Mouse (Mus musculus): ENCODE data around the gene Trak1. TPM values are rescaled to one million over a fixed set of nuclear protein-coding genes. Genes with fewer than 3 reads are reported as not detected.

Trak1 gene
- total RNA-seq, 1 experiment: 18.9 TPM

DNA sequence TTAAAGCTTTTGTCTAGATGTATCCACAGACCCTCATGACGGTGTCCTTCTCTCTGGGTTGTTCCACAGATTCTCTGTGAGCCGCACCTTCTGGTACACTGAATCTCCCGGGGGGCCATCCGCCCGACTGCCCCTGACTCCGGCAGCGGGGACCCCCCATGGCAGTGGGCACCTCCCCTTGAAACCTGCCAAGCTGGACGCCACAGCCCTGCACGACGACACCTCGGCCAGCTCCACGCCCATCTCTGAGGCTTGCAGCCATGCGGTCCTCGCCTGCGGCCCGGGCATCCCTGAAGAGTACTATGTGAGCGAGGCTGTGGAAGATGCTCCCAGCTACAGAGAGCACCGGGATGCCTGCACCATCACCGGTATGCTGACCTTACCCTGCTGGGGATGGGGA is 66.6 kb downstream of the Trak1 start:
- TF ChIP-seq ZNF384 (IDR thresholded peaks at IDR 0.05; ENCODE audit: low read depth, low read length) (no peak), ZC3H11A (IDR thresholded peaks at IDR 0.05; ENCODE audit: borderline replicate concordance, low read depth, low read length) (no peak), HCFC1 (IDR thresholded peaks at IDR 0.05; ENCODE audit: borderline replicate concordance, insufficient read depth, low read length) (no peak), CHD2 (IDR thresholded peaks at IDR 0.05; ENCODE audit: low read depth, low read length) (no peak), MAFK (IDR thresholded peaks at IDR 0.05; ENCODE audit: insufficient read depth, low read depth, low read length) (no peak)
- Histone ChIP-seq H3K9ac (ENCODE audit: insufficient read depth, low read depth, low read length, poor library complexity, severe bottlenecking) (no peak overlapping the region), H3K9me3 (ENCODE audit: control insufficient read depth, insufficient read depth, low read depth, low read length) (no peaks in the 10 kb centered on the region), H3K27ac (ENCODE audit: insufficient read depth, low read depth, low read length, poor library complexity, severe bottlenecking) (no peak overlapping the region), H3K4me3 (ENCODE audit: insufficient read depth in 1 of 2, low read depth in 1 of 2, low read length in 2 of 2, poor library complexity in 1 of 2, severe bottlenecking in 1 of 2) (no peak overlapping the region), H3K36me3 (ENCODE audit: control insufficient read depth, insufficient read depth, low read length, poor library complexity, severe bottlenecking) (peaks cover 8% of the 10 kb centered on the region; the same call in 1 of the 2 replicates), H3K4me1 (ENCODE audit: control insufficient read depth in 2 of 2, insufficient read depth in 2 of 2, low read length in 2 of 2, poor library complexity in 1 of 2) (peaks cover 1 to 22% of the 10 kb centered on the region in 2 experiments; a peak in 2 of 4 replicates)
- in situ Hi-C loops (cut with MboI; ENCODE audit: low sequenced_read_pairs in 2 of 2, unreplicated experiment in 2 of 2): no loop called here
- DNase-seq (ENCODE audit: low read depth, low spot score): no peak

DNA sequence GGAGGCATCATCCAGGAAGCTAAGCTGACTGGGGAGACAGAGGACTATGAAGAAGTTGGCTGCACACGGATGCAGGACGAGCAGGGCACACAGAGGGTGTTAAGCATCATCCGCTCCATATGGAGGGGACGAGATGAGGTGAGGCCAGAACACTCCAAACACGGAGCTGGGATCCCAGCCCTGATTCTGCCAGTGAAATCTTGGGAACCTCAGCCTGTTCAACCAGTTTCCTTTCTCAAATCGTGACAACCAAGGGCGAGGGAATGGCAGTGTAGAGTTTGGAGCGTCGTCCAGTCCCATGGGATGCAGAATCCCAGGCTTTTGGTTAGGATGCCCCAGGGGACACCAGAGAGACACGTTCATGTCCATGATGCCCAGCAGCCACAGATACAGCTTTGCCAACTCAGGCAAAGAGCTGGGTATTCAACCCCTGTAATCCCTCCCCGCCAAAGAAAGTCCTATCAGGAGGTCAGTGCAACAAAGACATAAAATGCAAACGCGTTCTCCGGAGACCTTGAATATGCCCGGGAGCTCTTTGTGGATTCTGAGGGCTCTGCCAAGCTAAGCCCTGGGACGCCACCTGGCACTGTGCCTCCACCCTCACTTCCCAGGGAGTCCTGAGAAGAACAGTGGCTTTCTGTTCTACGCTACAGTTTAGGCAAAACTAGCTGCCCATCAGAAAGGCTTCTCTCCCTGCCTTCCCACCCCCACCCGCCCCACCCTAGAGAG is 69.0 kb downstream of the Trak1 start:
- Histone ChIP-seq H3K36me3 (ENCODE audit: control insufficient read depth, insufficient read depth, low read length, poor library complexity, severe bottlenecking) (peaks cover 13% of the 10 kb centered on the region; the same call in 1 of the 2 replicates), H3K4me1 (ENCODE audit: control insufficient read depth in 2 of 2, insufficient read depth in 2 of 2, low read length in 2 of 2, poor library complexity in 1 of 2) (peaks cover 1 to 15% of the 10 kb centered on the region in 2 experiments; a peak in 2 of 4 replicates), H3K9ac (ENCODE audit: insufficient read depth, low read depth, low read length, poor library complexity, severe bottlenecking) (no peak overlapping the region), H3K27ac (ENCODE audit: insufficient read depth, low read depth, low read length, poor library complexity, severe bottlenecking) (no peak overlapping the region), H3K4me3 (ENCODE audit: insufficient read depth in 1 of 2, low read depth in 1 of 2, low read length in 2 of 2, poor library complexity in 1 of 2, severe bottlenecking in 1 of 2) (no peak overlapping the region), H3K9me3 (ENCODE audit: control insufficient read depth, insufficient read depth, low read depth, low read length) (no peaks in the 10 kb centered on the region)
- no peak for DNase-seq (ENCODE audit: low read depth, low spot score)
- in situ Hi-C loops (cut with MboI; ENCODE audit: low sequenced_read_pairs in 2 of 2, unreplicated experiment in 2 of 2): no loop called here
- TF ChIP-seq CHD2 (IDR thresholded peaks at IDR 0.05; ENCODE audit: low read depth, low read length) (no peak), HCFC1 (IDR thresholded peaks at IDR 0.05; ENCODE audit: borderline replicate concordance, insufficient read depth, low read length) (no peak), ZC3H11A (IDR thresholded peaks at IDR 0.05; ENCODE audit: borderline replicate concordance, low read depth, low read length) (no peak), ZNF384 (IDR thresholded peaks at IDR 0.05; ENCODE audit: low read depth, low read length) (no peak), MAFK (IDR thresholded peaks at IDR 0.05; ENCODE audit: insufficient read depth, low read depth, low read length) (no peak)

DNA sequence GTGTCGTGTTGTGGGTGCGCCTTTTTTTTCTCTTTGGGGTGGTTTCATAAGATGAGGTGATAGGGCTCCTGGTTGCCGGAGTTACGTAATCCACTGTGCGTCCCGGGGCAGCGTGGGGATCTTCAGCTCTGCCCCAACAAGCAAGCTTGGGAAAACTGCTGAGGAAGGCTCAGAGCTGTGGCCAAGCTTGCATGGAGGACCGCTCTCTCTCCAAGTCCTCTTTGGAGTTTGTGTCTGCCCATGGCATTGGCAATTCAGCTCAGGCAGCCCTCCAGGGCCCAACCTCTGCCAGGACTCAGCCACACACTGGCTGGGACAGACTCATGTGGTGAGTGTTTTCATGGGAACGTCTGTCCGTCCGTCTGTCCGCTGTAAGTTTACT is 69.6 kb downstream of the Trak1 start:
- Histone ChIP-seq H3K4me1 (ENCODE audit: control insufficient read depth in 2 of 2, insufficient read depth in 2 of 2, low read length in 2 of 2, poor library complexity in 1 of 2) (peaks cover 1 to 15% of the 10 kb centered on the region in 2 experiments; a peak in 2 of 4 replicates), H3K9me3 (ENCODE audit: control insufficient read depth, insufficient read depth, low read depth, low read length) (no peaks in the 10 kb centered on the region), H3K27ac (ENCODE audit: insufficient read depth, low read depth, low read length, poor library complexity, severe bottlenecking) (no peak overlapping the region), H3K9ac (ENCODE audit: insufficient read depth, low read depth, low read length, poor library complexity, severe bottlenecking) (no peak overlapping the region; the same call in 1 of the 2 replicates), H3K36me3 (ENCODE audit: control insufficient read depth, insufficient read depth, low read length, poor library complexity, severe bottlenecking) (peaks cover 13% of the 10 kb centered on the region; the same call in 1 of the 2 replicates), H3K4me3 (ENCODE audit: insufficient read depth in 1 of 2, low read depth in 1 of 2, low read length in 2 of 2, poor library complexity in 1 of 2, severe bottlenecking in 1 of 2) (peak overlapping the region in 1 of 2 experiments; percentile 46; a peak in 1 of 4 replicates)
- in situ Hi-C loops (cut with MboI; ENCODE audit: low sequenced_read_pairs in 2 of 2, unreplicated experiment in 2 of 2): no loop called here
- DNase-seq (ENCODE audit: low read depth, low spot score): no peak
- TF ChIP-seq HCFC1 (IDR thresholded peaks at IDR 0.05; ENCODE audit: borderline replicate concordance, insufficient read depth, low read length) (no peak), MAFK (IDR thresholded peaks at IDR 0.05; ENCODE audit: insufficient read depth, low read depth, low read length) (no peak), ZNF384 (IDR thresholded peaks at IDR 0.05; ENCODE audit: low read depth, low read length) (no peak), CHD2 (IDR thresholded peaks at IDR 0.05; ENCODE audit: low read depth, low read length) (no peak), ZC3H11A (IDR thresholded peaks at IDR 0.05; ENCODE audit: borderline replicate concordance, low read depth, low read length) (no peak)

DNA sequence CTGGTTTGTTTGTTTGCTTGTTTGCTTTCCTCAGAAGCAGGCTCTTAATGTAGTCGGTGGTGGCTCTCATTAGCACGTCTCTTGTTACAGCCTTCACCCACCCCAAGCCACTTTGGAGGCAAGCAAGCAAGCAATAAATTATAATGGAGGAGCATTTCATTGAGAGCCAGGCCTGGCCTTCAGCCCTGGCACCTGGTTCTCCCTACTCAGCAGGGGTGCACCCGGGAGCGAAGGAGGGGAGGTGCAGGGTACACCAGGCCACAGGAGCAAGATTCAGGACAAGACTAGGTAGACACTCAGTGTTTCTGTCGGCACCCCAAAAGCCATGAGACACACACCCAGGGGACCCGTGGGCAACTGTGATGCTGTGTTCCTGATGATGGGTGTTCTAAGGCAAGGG is 72.3 kb downstream of the Trak1 start:
- no peak overlapping the region for H3K4me3 ChIP-seq (ENCODE audit: insufficient read depth in 1 of 2, low read depth in 1 of 2, low read length in 2 of 2, poor library complexity in 1 of 2, severe bottlenecking in 1 of 2)
- H3K27ac ChIP-seq (ENCODE audit: insufficient read depth, low read depth, low read length, poor library complexity, severe bottlenecking): no peak overlapping the region
- peaks cover 10% of the 10 kb centered on the region; the same call in 1 of the 2 replicates for H3K36me3 ChIP-seq (ENCODE audit: control insufficient read depth, insufficient read depth, low read length, poor library complexity, severe bottlenecking)
- in situ Hi-C loops (cut with MboI; ENCODE audit: low sequenced_read_pairs in 2 of 2, unreplicated experiment in 2 of 2): no loop called here
- no peaks in the 10 kb centered on the region for H3K9me3 ChIP-seq (ENCODE audit: control insufficient read depth, insufficient read depth, low read depth, low read length)
- H3K9ac ChIP-seq (ENCODE audit: insufficient read depth, low read depth, low read length, poor library complexity, severe bottlenecking): no peak overlapping the region
- DNase-seq (ENCODE audit: low read depth, low spot score): no peak
- TF ChIP-seq HCFC1 (IDR thresholded peaks at IDR 0.05; ENCODE audit: borderline replicate concordance, insufficient read depth, low read length): no peak
- TF ChIP-seq CHD2 (IDR thresholded peaks at IDR 0.05; ENCODE audit: low read depth, low read length): no peak
- no peak for TF ChIP-seq ZNF384 (IDR thresholded peaks at IDR 0.05; ENCODE audit: low read depth, low read length)
- no peak for TF ChIP-seq MAFK (IDR thresholded peaks at IDR 0.05; ENCODE audit: insufficient read depth, low read depth, low read length)
- no peak for TF ChIP-seq ZC3H11A (IDR thresholded peaks at IDR 0.05; ENCODE audit: borderline replicate concordance, low read depth, low read length)
- peaks cover 3 to 22% of the 10 kb centered on the region in 2 experiments; a peak in 3 of 4 replicates for H3K4me1 ChIP-seq (ENCODE audit: control insufficient read depth in 2 of 2, insufficient read depth in 2 of 2, low read length in 2 of 2, poor library complexity in 1 of 2)

Data from ES-E14 (cell line).